Mouse (Mus musculus): ENCODE data around the gene Pds5b.

Pds5b gene

GRCm38 (mm10) chr5:150836782-150837181 is 163.2 kb downstream of the Pds5b start:
- WGBS: 93% methylated on average over 8 of the region's 8 CpGs

- WGBS: 55% methylated on average over 11 of the region's 11 CpGs
These were observed 166.4 kb downstream of the Pds5b start for GRCm38 (mm10) chr5:150839688-150840541.

- WGBS: 70% methylated on average over 11 of the region's 11 CpGs
These were observed 167.1 kb downstream of the Pds5b start for GRCm38 (mm10) chr5:150840596-150840995.

DNA sequence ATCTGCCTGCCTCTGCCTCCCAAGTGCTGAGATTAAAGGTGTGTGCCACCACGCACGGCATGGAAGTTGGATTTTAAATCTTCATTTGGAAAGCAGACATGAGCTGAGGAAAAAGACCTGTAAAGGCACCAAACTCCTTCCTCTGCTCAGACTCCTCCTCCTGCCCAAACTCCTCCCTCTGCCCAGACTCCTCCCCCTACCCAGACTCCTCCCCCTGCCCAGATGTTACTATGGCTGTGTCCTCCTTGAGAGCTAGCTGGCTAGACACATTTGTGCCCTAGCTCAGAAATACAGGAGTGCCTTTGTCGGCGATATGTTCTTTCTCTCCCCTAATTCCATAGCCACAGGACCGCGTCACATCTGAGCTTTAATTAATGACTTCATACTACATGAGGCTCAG is 172.4 kb downstream of the Pds5b start:
- WGBS: 87% methylated on average over 6 of the region's 6 CpGs

- WGBS: 79% methylated on average over 2 of the region's 2 CpGs
These were observed 177.3 kb downstream of the Pds5b start for GRCm38 (mm10) chr5:150850821-150851220.

- 89% methylated on average over 2 of the region's 2 CpGs for WGBS
These were observed 178.6 kb downstream of the Pds5b start for GRCm38 (mm10) chr5:150852097-150852496.

DNA sequence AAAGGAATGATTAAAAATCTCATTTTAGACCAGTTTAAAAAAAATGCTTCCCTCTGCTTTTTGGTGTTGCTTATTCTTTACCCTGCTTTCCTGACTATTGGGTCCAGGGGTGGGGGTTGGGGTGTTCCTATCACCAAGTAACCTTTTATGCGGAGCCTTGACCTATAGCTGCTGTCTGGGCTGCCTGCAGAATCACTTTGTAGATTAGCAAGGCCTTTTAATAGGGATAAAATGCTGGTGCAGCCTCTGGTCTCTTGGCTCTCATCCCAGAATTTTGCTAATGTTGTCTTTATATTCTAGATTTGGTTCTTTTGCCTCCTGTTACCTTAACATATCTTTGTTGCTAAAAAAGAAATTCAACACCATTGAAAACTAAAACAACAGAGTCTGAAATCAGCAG is 181.0 kb downstream of the Pds5b start:
- WGBS: 59% methylated on average over 1 of the region's 1 CpGs

GRCm38 (mm10) chr5:150859642-150860194 is 186.2 kb downstream of the Pds5b start:
- 47% methylated on average over 5 of the region's 5 CpGs for WGBS
